Mouse (Mus musculus) liver (tissue): ENCODE data around the gene Adh7.

Experiments used
- DNase-seq: peaks from one replicate; pipeline ENCODE4 v3.0.0-alpha.2; 2020; ENCODE audit warnings: mixed read lengths

The Adh7 gene

GRCm38 (mm10) chr3:138224363-138224954, 6.9 kb downstream of the Adh7 start:
- DNase-seq = no peak

- no peak for DNase-seq
Measured at GRCm38 (mm10) chr3:138225331-138225730, 7.8 kb downstream of the Adh7 start.

- DNase-seq = no peak
Measured at GRCm38 (mm10) chr3:138225853-138226252, 8.3 kb downstream of the Adh7 start.

- no peak for DNase-seq
Measured at GRCm38 (mm10) chr3:138226476-138226875, 8.9 kb downstream of the Adh7 start.

GRCm38 (mm10) chr3:138227082-138227481, 9.5 kb downstream of the Adh7 start:
- DNase-seq = no peak

GRCm38 (mm10) chr3:138227782-138228181, 10.2 kb downstream of the Adh7 start:
- DNase-seq = no peak

GRCm38 (mm10) chr3:138229448-138229847, 11.9 kb downstream of the Adh7 start:
- DNase-seq = no peak

GRCm38 (mm10) chr3:138230266-138230665, 12.7 kb downstream of the Adh7 start:
- DNase-seq = no peak

GRCm38 (mm10) chr3:138231531-138231930, 14.0 kb downstream of the Adh7 start:
- no peak for DNase-seq

- no peak for DNase-seq
Measured at GRCm38 (mm10) chr3:138236546-138237163, 19.1 kb downstream of the Adh7 start.

GRCm38 (mm10) chr3:138238046-138238445, 20.5 kb downstream of the Adh7 start:
- DNase-seq = no peak

- no peak for DNase-seq
Measured at GRCm38 (mm10) chr3:138239461-138239860, 21.9 kb downstream of the Adh7 start.

GRCm38 (mm10) chr3:138240411-138240810, 22.9 kb downstream of the Adh7 start:
- no peak for DNase-seq

- no peak for DNase-seq
Measured at GRCm38 (mm10) chr3:138240942-138241341, 23.4 kb downstream of the Adh7 start.

- DNase-seq = no peak
Measured at GRCm38 (mm10) chr3:138241371-138241770, 23.8 kb downstream of the Adh7 start.

- no peak for DNase-seq
Measured at GRCm38 (mm10) chr3:138242021-138242726, 24.6 kb downstream of the Adh7 start.

- no peak for DNase-seq
Measured at GRCm38 (mm10) chr3:138242933-138243332, 25.4 kb downstream of the Adh7 start.

GRCm38 (mm10) chr3:138244338-138244874, 26.8 kb downstream of the Adh7 start:
- DNase-seq = no peak

GRCm38 (mm10) chr3:138246511-138247020, 29.0 kb downstream of the Adh7 start:
- no peak for DNase-seq

- no peak for DNase-seq
Measured at GRCm38 (mm10) chr3:138247241-138247640, 29.7 kb downstream of the Adh7 start.

GRCm38 (mm10) chr3:138248011-138248410, 30.5 kb downstream of the Adh7 start:
- no peak for DNase-seq

- DNase-seq = no peak
Measured at GRCm38 (mm10) chr3:138248746-138249145, 31.2 kb downstream of the Adh7 start.

- DNase-seq = no peak
Measured at GRCm38 (mm10) chr3:138251156-138251555, 33.6 kb downstream of the Adh7 start.

- no peak for DNase-seq
Measured at GRCm38 (mm10) chr3:138254205-138254604, 36.6 kb downstream of the Adh7 start.
